Comparison of ENCODE assay signal across 14 mouse cellular contexts in the genomic region with DNA sequence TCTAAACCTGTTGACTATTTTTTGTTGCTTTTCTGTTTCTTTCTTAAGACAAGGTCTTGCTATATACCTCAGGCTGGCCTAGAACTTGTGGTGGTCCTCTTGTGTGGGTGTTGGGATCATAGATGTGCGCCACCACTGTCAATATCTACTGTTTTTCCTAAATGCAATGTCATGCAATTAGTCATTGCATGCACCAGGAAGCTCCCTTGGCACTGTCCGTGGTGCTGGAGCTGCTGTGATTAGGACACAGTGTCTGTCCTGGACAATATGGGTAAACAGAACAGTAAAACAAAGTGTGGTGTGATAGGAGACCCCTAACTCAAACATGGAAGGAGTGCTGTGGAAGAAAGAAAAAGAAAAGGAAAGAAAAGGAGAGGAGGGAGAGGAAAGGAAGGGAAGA. TPM values are rescaled to one million over a fixed set of nuclear protein-coding genes. Genes with fewer than 3 reads are reported as not detected.
DNase-seq lines count a peak whose midpoint lies in the region; ATAC-seq and TF ChIP-seq lines count a peak whose summit lies in the region.
"Had no signal": no experiment of that assay in that cellular context is flagged by ENCODE, and none has a peak within 500 bp of the region (broad histone marks: within the 10 kb centered on the region; RNA-seq: fewer than 3 reads in every experiment).

No protein-coding gene starts in this region.

- TF ChIP-seq POLR2A in lung, adult 2 months (IDR thresholded peaks at IDR 0.05; ENCODE audit: borderline replicate concordance, extremely low read depth, low read depth, low read length) = no peak

- DNase-seq in adrenal gland, postnatal 25 days = peak; percentile 32
- DNase-seq in adrenal gland, adult 18-20 months (ENCODE audit: low spot score in 2 of 2) = no peak
- peak; percentile 5 for DNase-seq in lung, postnatal 10 days
- no peak for DNase-seq in lung, adult 2 months
- peak; percentile 47 for DNase-seq in mesoderm, embryonic 11.5 days (ENCODE audit: low read depth, low spot score)
- no peak for DNase-seq in layer of hippocampus, adult 8-10 months (ENCODE audit: low spot score in 2 of 2)
- no peak for DNase-seq in left cerebral cortex, adult 2 months (ENCODE audit: extremely low spot score in 1 of 2, low spot score in 2 of 2)
- DNase-seq: B cell, adult 2 months; lung, adult 18-20 months; thymus, postnatal 36 days had no signal

- intact Hi-C loops in left cerebral cortex, adult 2 months (cut with DNase I) = no loop called here

- WGBS in lung, adult 2 months = 57% methylated on average over 2 of the region's 2 CpGs

- no peak for TF ChIP-seq CTCF in lung, adult 2 months (IDR thresholded peaks at IDR 0.05; ENCODE audit: insufficient read depth, low read length)
- TF ChIP-seq CTCF in left cerebral cortex, adult 2 months (IDR thresholded peaks at IDR 0.05) = no peak

- no peaks in the 10 kb centered on the region for H3K4me1 ChIP-seq in lung, adult 2 months (ENCODE audit: control insufficient read depth, insufficient read depth, low read length)
- H3K4me1 ChIP-seq: embryonic facial prominence, embryonic 15.5 days; midbrain, embryonic 13.5 days had no signal

- no peak overlapping the region for H3K27ac ChIP-seq in left cerebral cortex, adult 2 months
- H3K27ac ChIP-seq: embryonic facial prominence, embryonic 15.5 days; midbrain, embryonic 13.5 days had no signal

- ATAC-seq in common myeloid progenitor, adult 5-6 weeks (replicated peaks; ENCODE audit: low read depth, poor library complexity, severe bottlenecking) = peak; percentile 65; the same call in 1 of the 2 replicates
- ATAC-seq: midbrain, embryonic 13.5 days had no signal

- no peak overlapping the region for H3K4me3 ChIP-seq in lung, adult 2 months (replicated peaks; ENCODE audit: extremely low read depth, low read depth, low read length)
- H3K4me3 ChIP-seq in left cerebral cortex, adult 2 months = no peak overlapping the region
- H3K4me3 ChIP-seq: embryonic facial prominence, embryonic 15.5 days; midbrain, embryonic 13.5 days had no signal

RNA-seq across cellular contexts. Expression of a gene that starts 22.2 kb away (rescaled TPM):
- 2.2 and 3.6 TPM in 2 replicates for total RNA-seq in adrenal gland, postnatal 25 days (2021)
- total RNA-seq in adrenal gland, adult 18-20 months (2021) = 1 to 10 TPM; 1.8 to 2.8 TPM
- polyA plus RNA-seq in lung, adult 2 months (2012; rRNA removed) = 0.21 and 0.48 TPM in 2 replicates
- not detected in 2 replicates for total RNA-seq in common myeloid progenitor, adult 5-6 weeks (2017)
- total RNA-seq in layer of hippocampus, adult 8-10 months (2022) = 1 to 10 TPM; 4.7 to 6.4 (median 6.0) TPM
- 10 to 100 TPM in 1 of 2 experiments, 1 to 10 TPM in 1; 8.3 to 10.8 TPM for total RNA-seq in left cerebral cortex, adult 2 months (2021)
- total RNA-seq: neutrophil, adult 5-6 weeks had no signal

Comparison
In these comparisons a context has a peak if more than half of its experiments do, and no peak if none do; other contexts are left out.
1. DNase-seq: peak in adrenal gland, postnatal 25 days (single experiment), lung, postnatal 10 days (single experiment) and mesoderm, embryonic 11.5 days (single experiment); none in adrenal gland, adult 18-20 months (0 of 2), lung, adult 2 months (single experiment), layer of hippocampus, adult 8-10 months (0 of 2) and left cerebral cortex, adult 2 months (0 of 2).